Mouse (Mus musculus) embryonic stem cell, embryonic (primary cell): ENCODE measurements around the gene Tmem129.

Experiments used
- CTCF ChIA-PET, 4 experiments: fragments of 300-600 bp in 2 of 4; fragments of 350-600 bp in 2 of 4; sonication (Branson Sonifier 250); formaldehyde crosslinking; loops; one replicate each; lab custom pipeline; 2022; ENCODE audit warnings: inconsistent platforms in 2 of 4; lab: Charles Lee
- POLR2A ChIA-PET, 4 experiments: fragments of 300-600 bp in 2 of 4; fragments of 350-600 bp in 2 of 4; sonication (Branson Sonifier 250); formaldehyde crosslinking; loops; one replicate each; lab custom pipeline; 2022; ENCODE audit warnings: antibody characterized with exemption in 4 of 4, inconsistent platforms in 1 of 4; lab: Charles Lee

Gene Tmem129

DNA sequence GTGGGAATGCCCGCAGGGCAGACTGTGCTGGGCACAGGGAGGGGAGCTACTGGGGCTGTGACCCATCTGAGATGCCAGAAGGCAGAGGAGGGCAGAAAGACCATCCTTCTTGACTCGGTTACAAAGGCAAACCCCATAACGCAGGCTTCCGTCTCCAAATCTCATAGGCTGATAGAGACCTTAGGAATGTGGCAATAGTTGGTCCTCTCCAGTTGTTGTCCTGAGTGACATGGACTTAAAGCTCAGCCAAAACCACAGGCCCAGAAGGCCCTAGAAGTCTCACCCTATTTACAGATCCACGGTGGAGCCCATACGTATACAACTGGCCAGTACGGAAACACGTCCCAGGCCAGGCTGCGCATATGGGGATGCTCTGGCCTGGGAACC, 36.2 kb upstream of the Tmem129 start:
- POLR2A ChIA-PET, result interaction anchor here (0.6 to 5.7 kb wide), 13 partner anchors 10 to 54 kb away, joined by 3 to 35 read pairs (median 7); partner anchors contain the start of genes Slbp (in 2 of the 4) and Fgfr3 (in 1 of the 4)
- CTCF ChIA-PET, result interaction anchor here in 3 of 4 experiments (0.8 to 2.0 kb wide), 6 partner anchors 11 to 43 kb away, joined by 3 to 6 read pairs (median 4); no protein-coding TSS in a partner anchor

DNA sequence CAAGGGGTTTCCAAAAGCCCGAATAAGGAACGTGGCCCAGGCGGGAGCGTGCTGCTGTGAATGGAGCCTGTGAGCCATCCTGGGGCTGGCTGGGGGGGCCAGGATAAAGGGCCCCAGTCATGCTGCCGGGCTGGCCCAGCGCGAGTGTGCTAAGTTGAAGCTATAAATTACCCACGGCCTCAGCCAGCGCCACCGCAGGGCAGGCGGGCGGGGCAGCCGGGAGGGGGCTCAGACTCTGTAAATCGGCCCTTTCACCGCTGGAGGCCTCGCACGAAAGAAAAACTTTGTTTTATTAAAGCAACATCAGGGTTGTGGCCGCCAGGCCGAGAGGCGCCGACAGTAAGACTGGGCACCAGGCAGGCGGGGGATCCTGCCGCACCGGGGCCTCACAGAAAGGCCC, 34.2 kb upstream of the Tmem129 start:
- CTCF ChIA-PET, result interaction anchor here in 2 of 4 experiments (1.0 to 2.1 kb wide), 3 partner anchors 15 to 91 kb away, joined by 3 to 7 read pairs (median 3); no protein-coding TSS in a partner anchor
- POLR2A ChIA-PET, result interaction anchor here in 3 of 4 experiments (0.7 to 5.7 kb wide), 11 partner anchors 9 to 90 kb away, joined by 3 to 35 read pairs (median 6); partner anchors contain the start of genes Slbp (in 2 of the 3), Letm1 (in 1 of the 3) and Tacc3 (in 1 of the 3)

DNA sequence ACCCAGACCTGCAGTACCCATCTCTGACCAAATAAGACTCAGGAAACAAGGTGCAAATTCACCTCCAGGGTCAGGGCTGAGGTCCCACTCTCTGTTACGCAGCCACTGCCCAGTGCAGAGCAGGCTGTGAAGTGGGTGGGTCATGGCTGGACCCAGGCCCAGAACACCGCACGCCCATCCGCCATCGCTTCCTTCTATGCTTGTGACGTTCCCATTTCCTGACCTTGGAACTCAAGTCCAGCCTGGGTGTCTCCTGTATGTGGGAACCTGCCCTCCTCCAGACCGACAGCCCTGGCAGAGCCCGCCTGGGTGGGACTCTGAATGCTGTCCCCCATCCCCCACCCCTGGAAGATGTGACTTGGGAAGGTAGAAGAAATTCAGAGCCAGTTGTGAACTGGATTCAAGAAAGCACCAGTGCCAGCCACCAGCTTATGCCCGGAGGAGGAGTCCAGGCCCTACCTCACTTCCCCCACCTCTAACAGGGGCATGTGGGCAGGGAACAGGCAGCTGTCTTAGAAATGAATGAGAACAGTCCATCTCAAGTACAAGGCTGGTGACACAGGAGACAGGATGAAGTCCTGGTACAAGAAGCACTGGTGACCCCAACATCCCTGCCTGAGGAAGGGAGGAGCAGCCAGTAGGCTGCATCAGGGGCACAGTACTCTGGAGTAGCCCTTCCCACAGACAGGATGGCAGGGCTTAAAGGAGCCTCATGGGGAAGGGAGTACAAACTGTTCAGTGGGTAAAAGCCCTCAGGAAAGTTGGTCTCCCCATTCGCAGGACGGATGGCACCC, 31.8 kb upstream of the Tmem129 start:
- CTCF ChIA-PET, result interaction anchor here in 2 of 4 experiments (0.5 to 1.6 kb wide), 2 partner anchors 11 to 1749 kb away, joined by 3 read pairs; no protein-coding TSS in a partner anchor
- POLR2A ChIA-PET, result interaction anchor here in 2 of 4 experiments (0.7 to 1.3 kb wide), 8 partner anchors 12 to 53 kb away, joined by 3 to 4 read pairs (median 3); no protein-coding TSS in a partner anchor

DNA sequence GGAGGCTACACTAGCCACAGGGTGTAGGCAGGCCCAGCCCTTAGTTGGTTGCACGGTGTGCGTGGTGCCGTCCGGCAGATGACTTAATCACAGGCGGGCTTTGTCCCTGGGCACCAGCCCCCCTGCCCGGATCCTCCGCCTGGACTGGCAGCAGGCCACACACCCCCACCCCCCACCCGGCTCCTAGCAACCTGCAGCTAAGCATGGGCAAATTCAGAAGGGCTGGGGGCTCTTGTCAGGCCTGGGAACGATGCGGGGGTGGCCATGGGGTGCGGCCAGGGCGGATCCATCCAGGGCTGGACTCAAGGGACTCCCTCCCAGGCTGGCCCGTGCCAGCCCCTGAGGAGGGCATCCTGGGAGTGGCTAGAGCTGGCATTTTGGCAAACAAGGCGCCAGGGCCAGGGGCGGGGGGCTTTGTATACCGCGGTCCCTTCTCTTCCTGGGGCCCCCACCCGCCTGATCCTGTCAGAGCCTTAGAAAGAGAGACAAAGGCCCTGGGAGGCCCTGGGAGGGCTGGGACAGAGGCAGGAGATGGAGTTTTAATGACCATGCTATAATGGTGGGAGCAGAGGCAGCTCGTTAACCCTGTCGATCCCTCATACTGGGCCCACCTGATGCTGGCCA, 31.1 kb upstream of the Tmem129 start:
- POLR2A ChIA-PET, result interaction anchor here in 2 of 4 experiments (0.7 to 1.6 kb wide), 8 partner anchors 12 to 54 kb away, joined by 3 to 6 read pairs (median 4); no protein-coding TSS in a partner anchor
- CTCF ChIA-PET, result interaction anchor here in 1 of 4 experiments (1.2 to 2.2 kb wide), 2 partner anchors 9 to 49 kb away, joined by 3 to 6 read pairs; no protein-coding TSS in a partner anchor

DNA sequence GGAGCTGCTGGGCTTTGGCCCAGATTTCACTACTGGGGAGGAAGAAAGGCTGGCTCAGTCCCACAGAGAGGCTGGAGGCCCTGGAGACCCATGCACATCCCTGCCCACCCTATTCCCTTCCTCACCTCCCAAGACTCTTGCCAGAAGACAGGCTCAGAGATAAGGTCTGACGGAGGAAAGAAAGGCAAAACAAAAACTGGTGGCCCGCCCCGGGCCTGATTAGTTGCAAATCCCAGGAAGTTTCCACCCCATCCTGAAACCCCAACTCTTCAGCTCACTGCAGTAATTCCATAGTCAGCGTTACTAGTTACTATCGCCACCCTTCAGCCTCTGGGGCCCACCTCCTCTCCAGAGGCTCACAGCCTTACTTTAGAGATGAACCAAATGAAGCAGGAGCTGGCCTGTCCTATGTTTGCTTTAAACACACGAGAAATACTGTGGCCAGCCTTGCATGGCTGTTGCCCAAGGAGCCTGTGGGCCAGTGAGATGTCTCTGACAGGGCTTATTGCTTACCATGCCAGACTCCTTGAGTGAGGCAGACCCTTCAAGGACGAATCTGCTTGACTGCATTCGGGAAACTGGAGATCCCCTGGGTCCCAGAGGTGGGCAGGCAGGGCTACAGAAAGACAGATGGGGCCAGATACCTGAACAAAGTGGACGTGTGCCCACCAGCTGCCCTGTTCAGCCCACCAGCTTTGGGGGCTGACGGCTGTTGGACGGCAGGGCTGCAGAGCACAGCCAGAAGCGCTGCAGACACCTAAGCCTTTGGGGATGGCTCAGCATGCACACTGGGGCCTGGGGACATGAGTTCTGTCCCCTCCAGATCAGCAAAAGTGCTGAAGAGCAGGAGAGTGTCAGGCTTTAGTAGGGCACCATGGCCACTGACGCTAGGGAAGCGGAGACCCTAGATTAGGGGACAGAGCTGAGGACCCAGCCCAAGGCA, 30.3 kb upstream of the Tmem129 start:
- ChIA-PET POLR2A (interaction anchor here in 2 of 4 experiments (1.0 to 1.6 kb wide), 8 partner anchors 11 to 50 kb away, joined by 3 to 6 read pairs (median 4); partner anchors contain the start of genes Slbp (in 2 of the 2), Tacc3 (in 1 of the 2) and Tmem129 (in 1 of the 2)), CTCF (interaction anchor here in 1 of 4 experiments (1.0 to 2.2 kb wide), 3 partner anchors 9 to 49 kb away, joined by 3 to 6 read pairs (median 3); no protein-coding TSS in a partner anchor)

DNA sequence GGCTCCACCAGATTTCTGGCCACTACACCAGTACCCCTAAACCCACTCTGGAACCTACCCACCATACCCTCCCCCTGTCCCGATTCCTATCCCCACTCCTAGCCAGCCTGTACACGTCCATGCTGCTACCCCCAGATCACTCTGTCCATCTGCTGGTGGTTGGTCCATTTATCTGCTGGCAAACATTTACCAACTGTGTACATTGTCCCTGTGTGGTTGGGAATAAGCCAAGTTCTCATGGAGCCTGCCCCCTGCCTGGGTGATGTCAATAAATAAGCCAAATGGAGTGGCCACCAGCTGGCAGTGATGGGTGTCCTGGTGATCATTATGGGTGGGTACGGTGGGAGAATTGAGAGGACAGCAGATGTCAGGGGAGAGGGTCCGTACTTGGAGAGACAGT, 28.9 kb upstream of the Tmem129 start:
- ChIA-PET CTCF (interaction anchor here in 1 of 4 experiments (0.8 to 2.2 kb wide), 2 partner anchors 9 to 11 kb away, joined by 4 to 6 read pairs; no protein-coding TSS in a partner anchor), POLR2A (interaction anchor here in 3 of 4 experiments (0.5 to 1.6 kb wide), 3 partner anchors 10 to 46 kb away, joined by 3 to 6 read pairs (median 3); no protein-coding TSS in a partner anchor)

DNA sequence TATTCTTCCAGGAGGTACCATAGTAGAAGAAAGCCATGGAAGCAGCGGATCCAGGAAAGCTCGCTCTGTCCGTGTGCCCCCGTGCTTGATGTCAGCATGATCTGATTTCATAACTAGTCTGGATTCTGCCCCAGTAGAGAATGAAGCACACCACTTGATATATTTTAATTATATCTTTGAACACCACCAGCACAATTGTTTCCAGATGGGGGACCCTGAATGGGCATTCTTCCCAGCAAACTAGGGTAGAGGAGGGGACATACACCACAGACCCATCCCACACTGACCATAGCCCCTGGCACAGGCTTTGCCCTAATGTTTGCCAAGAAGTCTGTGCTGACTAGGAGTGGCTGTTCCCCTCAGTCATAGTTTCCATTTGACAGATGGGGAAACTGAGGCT, 26.7 kb upstream of the Tmem129 start:
- CTCF ChIA-PET, result interaction anchor here in 3 of 4 experiments (0.8 to 1.8 kb wide), 6 partner anchors 11 to 53 kb away, joined by 3 to 9 read pairs (median 4); no protein-coding TSS in a partner anchor
- POLR2A ChIA-PET, result interaction anchor here in 1 of 4 experiments (1.1 to 5.9 kb wide), 4 partner anchors 9 to 34 kb away, joined by 4 to 35 read pairs (median 8); no protein-coding TSS in a partner anchor

DNA sequence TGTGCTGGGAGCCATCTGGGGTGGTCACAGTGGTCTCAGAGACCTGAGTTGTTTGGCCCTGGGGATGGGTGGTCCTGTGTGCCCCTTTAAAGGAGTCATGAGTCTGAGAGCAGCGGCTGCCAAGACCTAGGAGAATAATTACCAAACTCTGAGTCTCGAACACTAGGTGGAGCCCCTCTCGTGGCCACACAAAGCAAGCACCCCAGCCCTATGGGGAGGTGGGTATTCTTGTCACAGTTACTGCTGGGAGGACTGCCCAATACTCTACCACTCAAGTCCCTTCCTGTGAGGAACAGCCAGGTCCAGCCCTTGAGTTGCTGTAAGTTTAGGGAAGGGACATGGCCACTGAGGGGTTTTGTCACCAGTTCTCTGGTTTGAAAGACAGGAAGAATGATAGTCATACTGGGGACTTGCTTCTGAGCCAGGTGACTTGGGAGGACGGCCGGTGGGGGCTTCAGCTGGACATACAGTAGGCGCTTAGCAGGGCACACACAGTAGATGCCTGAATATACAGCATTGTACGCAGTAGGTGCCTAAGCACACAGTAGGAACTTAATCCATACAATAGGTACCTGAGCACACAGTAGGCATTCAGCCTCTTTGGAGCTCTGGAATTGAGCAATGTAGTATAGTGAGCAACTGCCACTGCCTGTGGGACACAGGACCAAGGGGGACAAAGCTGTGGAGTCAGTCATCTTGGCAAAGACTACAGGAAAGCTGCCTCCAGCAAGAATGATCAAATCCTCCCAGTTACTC, 25.9 kb upstream of the Tmem129 start:
- POLR2A ChIA-PET, result interaction anchor here in 1 of 4 experiments (0.6 to 5.9 kb wide), 5 partner anchors 10 to 307 kb away, joined by 4 to 35 read pairs (median 4); no protein-coding TSS in a partner anchor
- CTCF ChIA-PET, result interaction anchor here in 3 of 4 experiments (0.9 to 1.8 kb wide), 5 partner anchors 40 to 54 kb away, joined by 3 to 9 read pairs (median 4); no protein-coding TSS in a partner anchor

DNA sequence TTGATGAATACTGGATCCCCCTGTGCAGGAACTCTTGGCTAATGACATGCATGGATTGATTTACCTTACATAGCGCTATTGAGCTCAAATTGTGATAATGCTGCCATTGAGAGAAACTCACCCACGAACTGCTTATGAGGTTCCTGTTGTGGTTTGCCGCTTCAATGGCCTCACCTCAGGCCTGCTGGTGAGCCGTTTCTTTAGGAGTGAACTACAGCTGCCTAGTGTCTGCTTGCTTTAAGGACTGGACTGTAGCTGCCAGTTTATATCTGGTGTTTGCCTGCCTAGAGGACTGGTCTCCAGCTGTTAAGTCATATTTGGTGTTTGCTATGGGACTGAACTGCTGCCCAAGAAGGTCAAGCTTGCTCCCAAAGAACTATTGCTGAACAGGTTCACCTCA, 24.7 kb upstream of the Tmem129 start:
- POLR2A ChIA-PET, result interaction anchor here in 2 of 4 experiments (0.9 to 5.9 kb wide), 9 partner anchors 10 to 100 kb away, joined by 3 to 35 read pairs (median 4); partner anchors contain the start of genes Fgfr3 (in 1 of the 2), Letm1 (in 1 of the 2) and Slbp (in 1 of the 2)
- CTCF ChIA-PET, result interaction anchor here in 3 of 4 experiments (0.8 to 1.0 kb wide), 5 partner anchors 13 to 55 kb away, joined by 3 to 6 read pairs (median 3); no protein-coding TSS in a partner anchor

DNA sequence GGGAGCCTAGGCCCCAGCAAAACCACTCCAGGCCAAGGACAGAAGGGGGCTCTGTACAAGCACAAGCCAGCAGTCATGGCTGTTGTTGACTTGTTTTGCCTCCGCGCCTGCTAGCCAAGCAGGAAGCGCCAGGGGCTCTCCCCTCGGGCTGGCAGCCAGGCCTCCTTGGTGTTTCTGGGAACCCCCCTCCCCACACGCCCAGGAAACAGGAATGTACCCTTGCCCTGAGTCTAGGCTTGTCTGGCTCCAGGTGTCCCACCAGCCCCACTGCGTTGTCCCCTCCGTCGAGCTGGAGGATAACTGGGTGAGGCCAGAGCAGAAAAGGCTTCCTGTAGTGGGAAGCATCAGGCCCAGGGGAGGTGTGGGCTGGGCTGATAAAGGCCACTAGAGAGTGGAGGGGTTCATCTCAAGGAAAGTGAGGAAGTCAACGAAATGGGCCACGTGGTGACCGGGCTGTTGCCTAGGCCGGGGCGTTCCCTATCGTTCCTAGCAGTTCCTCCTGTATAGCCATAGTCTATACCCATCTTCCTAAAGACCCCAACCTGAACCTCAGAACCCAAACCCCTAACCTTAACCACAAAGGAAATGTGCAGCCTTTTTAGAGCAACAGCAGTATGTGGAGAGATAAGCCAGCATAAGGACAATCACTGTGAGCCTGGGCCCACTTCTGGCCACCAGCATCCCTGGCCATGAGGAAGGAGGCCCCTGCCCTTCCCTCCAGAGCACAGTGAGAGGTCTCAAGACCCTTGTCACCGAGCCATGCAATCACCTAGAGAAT, 23.6 kb upstream of the Tmem129 start:
- POLR2A ChIA-PET, result interaction anchor here in 2 of 4 experiments (0.6 to 5.9 kb wide), 19 partner anchors 10 to 101 kb away, joined by 3 to 35 read pairs (median 3); partner anchors contain the start of genes Letm1 (in 2 of the 2), Tmem129 (in 2 of the 2), Fgfr3 (in 1 of the 2) and Slbp (in 1 of the 2)
- CTCF ChIA-PET, result interaction anchor here (0.6 to 1.7 kb wide), 7 partner anchors 12 to 271 kb away, joined by 3 to 8 read pairs (median 5); no protein-coding TSS in a partner anchor

DNA sequence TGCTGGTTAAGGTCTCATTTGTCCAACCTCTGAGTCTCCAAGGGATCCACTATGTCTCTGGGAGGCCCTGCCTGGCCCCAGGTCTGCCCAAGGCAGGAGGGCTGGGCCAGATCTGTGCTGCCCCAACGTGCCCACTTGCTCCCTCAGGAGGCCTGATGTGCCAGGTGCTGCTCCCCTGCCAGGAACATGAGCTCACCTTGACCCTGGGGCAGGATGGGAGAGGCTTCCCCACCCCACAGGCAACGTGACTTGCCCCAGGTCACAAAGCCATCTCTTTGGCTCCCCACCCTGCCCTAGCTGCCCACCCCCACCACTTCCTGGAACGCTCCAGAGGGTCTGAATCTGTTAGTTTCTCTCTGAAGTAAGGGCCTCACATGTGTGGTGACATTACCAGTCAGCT, 22.8 kb upstream of the Tmem129 start:
- CTCF ChIA-PET, result interaction anchor here (0.6 to 1.7 kb wide), 7 partner anchors 13 to 272 kb away, joined by 3 to 8 read pairs (median 5); no protein-coding TSS in a partner anchor
- POLR2A ChIA-PET, result interaction anchor here in 2 of 4 experiments (0.5 to 5.9 kb wide), 20 partner anchors 9 to 102 kb away, joined by 3 to 35 read pairs (median 3); partner anchors contain the start of genes Letm1 (in 2 of the 2), Tmem129 (in 2 of the 2), Fgfr3 (in 1 of the 2) and Slbp (in 1 of the 2)

DNA sequence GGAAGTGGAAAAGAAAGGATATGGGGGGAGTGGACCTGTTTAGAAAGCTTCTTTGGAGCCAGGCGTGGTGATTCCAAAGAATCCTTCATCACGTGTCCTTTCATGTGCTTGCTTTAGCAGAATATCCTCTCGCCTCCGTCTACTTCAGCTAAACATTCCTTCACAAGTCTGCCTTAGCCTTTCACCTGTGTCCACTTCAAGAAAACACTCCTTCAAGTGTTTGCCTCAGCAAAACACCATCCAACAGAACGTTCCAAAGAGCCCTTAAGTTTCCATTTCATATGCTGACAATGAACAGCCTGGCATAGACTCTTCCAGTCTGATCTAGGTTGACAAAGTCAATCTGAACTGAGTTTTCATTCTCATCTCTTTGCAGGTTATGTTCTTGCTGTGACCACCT, 20.0 kb upstream of the Tmem129 start:
- POLR2A ChIA-PET, result interaction anchor here in 3 of 4 experiments (0.6 to 9.3 kb wide), 24 partner anchors 10 to 152 kb away, joined by 3 to 64 read pairs (median 5); partner anchors contain the start of genes Fam53a (in 2 of the 3), Gm9903 (in 2 of the 3), Slbp (in 2 of the 3) and Fgfr3 (in 1 of the 3)
- CTCF ChIA-PET, result interaction anchor here (0.6 to 6.0 kb wide), 18 partner anchors 9 to 323 kb away, joined by 3 to 49 read pairs (median 4); partner anchors contain the start of genes Fam53a (in 1 of the 4), Gm9903 (in 1 of the 4) and Nsd2 (in 1 of the 4)

DNA sequence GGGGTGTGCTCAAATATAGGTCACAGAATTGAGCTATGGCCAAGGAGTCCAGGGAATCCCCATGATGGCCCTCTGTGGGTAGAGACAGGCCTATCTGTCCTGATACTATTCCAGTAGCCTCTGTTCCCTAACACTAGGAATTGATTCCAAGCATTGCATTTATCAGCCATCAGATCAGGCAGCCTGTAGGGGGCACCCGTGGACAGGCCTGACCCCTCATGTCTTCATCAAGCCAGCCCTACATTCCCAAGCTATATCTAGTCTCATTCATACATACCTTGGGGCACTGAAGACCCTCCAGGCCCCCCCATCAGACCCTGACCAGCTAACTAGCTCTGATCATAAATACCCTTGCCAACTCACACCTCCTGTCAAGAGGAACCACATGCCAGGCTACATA, 17.7 kb upstream of the Tmem129 start:
- POLR2A ChIA-PET, result interaction anchor here in 2 of 4 experiments (0.9 to 11.2 kb wide), 14 partner anchors 8 to 112 kb away, joined by 3 to 97 read pairs (median 4); partner anchors contain the start of genes Slbp (in 2 of the 2), Fgfr3 (in 1 of the 2), Letm1 (in 1 of the 2) and Tacc3 (in 1 of the 2)

DNA sequence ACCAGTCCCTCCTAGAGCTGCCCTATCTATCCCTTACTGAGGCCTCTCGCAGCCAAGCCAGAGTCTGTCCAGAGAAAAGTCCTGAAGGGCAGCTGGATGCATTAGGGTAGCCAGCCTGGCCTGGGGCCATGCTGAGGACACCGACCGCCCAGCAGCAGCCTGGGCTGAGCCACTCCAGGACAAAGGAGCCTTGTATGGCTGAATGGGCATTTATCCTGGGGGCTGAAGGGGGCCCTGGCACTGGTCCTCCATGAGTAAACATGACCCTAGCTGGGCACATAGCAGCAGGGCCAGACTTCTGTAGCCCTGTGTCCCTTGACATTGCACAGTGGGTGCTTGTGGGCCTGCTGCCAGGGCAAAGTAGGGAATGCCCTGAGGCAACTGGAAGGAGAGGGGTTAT, 16.2 kb upstream of the Tmem129 start:
- ChIA-PET POLR2A (interaction anchor here in 3 of 4 experiments (1.0 to 11.2 kb wide), 15 partner anchors 10 to 108 kb away, joined by 3 to 97 read pairs (median 3); partner anchors contain the start of genes Slbp (in 2 of the 3), Tacc3 (in 2 of the 3), Tmem129 (in 2 of the 3) and Letm1 (in 1 of the 3)), CTCF (interaction anchor here in 3 of 4 experiments (1.4 to 6.0 kb wide), 3 partner anchors 63 to 65 kb away, joined by 4 to 49 read pairs (median 21); no protein-coding TSS in a partner anchor)

More for the DNA sequence above, 17.7 kb upstream of the Tmem129 start:
- CTCF ChIA-PET, result interaction anchor here (0.7 to 6.0 kb wide), 17 partner anchors 10 to 278 kb away, joined by 3 to 49 read pairs (median 4); partner anchors contain the start of genes Slbp (in 2 of the 4), Fam53a (in 1 of the 4), Fgfr3 (in 1 of the 4) and Gm9903 (in 1 of the 4)
